Mouse (Mus musculus) forebrain, embryonic 10.5 days (tissue): ENCODE results near the gene Jak1. TPM values are rescaled to one million over a fixed set of nuclear protein-coding genes. Genes with fewer than 3 reads are reported as not detected.

Experiments
- DNase-seq: peaks from one replicate; pipeline ENCODE4 v3.0.0-alpha.2; 2017; ENCODE audit warnings: low spot score; ENCODE audit errors: extremely low spot score
- H3K27ac ChIP-seq: fragments of 300-500 bp; sonication (generic); 2 replicates; pipeline ENCODE4 v1.5.1; 2016; ENCODE audit warnings: mild to moderate bottlenecking
- H3K27me3 ChIP-seq: fragments of 300-500 bp; sonication (generic); 2 replicates; pipeline ENCODE4 v1.6.1; 2016; ENCODE audit warnings: mild to moderate bottlenecking; ENCODE audit not compliant: poor library complexity, severe bottlenecking
- H3K36me3 ChIP-seq: fragments of 300-500 bp; sonication (generic); replicated peaks from 2 replicates; pipeline ENCODE4 v1.6.1; 2016; ENCODE audit warnings: mild to moderate bottlenecking, moderate library complexity
- H3K4me1 ChIP-seq: fragments of 300-500 bp; sonication (generic); 2 replicates; pipeline ENCODE4 v1.6.1; 2016
- H3K4me3 ChIP-seq: fragments of 300-500 bp; sonication (generic); 2 replicates; pipeline ENCODE4 v1.5.1; 2016; ENCODE audit warnings: mild to moderate bottlenecking, moderate library complexity
- H3K9me3 ChIP-seq: fragments of 300-500 bp; sonication (generic); 2 replicates; pipeline ENCODE4 v1.6.1; 2016; ENCODE audit warnings: mild to moderate bottlenecking, moderate library complexity
- WGBS: fragments of 180-500 bp; shearing (Covaris S2); methylation state at CpG from one replicate; pipeline ENCODE4 v1.1.7; 2016; 5-methylcytosine and 5-hydroxymethylcytosine counted together
- polyA plus RNA-seq: library from polyadenylated mRNA; unstranded; fragments of >200 nt; fragmentation: Nextera tagmentation; extraction: Ambion mirVana; gene quantifications from 2 replicates; pipeline ENCODE4 v1.2.1, GENCODE M21; 2016

The Jak1 gene
- polyA plus RNA-seq, 1 experiment from 2014 or later = 42.4 TPM

GRCm38 (mm10) chr4:101192241-101192976, 72.7 kb downstream of the Jak1 start:
- Histone ChIP-seq H3K27me3 (no peaks in the 10 kb centered on the region), H3K27ac (no peak overlapping the region), H3K4me1 (no peaks in the 10 kb centered on the region), H3K4me3 (no peak overlapping the region), H3K36me3 (0 out of 2 replicates have a peak, but pooled peaks cover 2% of the 10 kb centered on the region), H3K9me3 (no peaks in the 10 kb centered on the region)
- no peak for DNase-seq
- WGBS = 90% methylated on average over 5 of the region's 5 CpGs

GRCm38 (mm10) chr4:101187381-101187780, 77.7 kb downstream of the Jak1 start:
- H3K4me1 ChIP-seq = no peaks in the 10 kb centered on the region
- H3K9me3 ChIP-seq = no peaks in the 10 kb centered on the region
- H3K27me3 ChIP-seq = no peaks in the 10 kb centered on the region
- peaks cover 8% of the 10 kb centered on the region; the same call in 1 of the 2 replicates for H3K36me3 ChIP-seq
- 92% methylated on average over 4 of the region's 4 CpGs for WGBS
- DNase-seq = no peak
- H3K4me3 ChIP-seq = no peak overlapping the region
- H3K27ac ChIP-seq = no peak overlapping the region

GRCm38 (mm10) chr4:101186591-101186990, 78.5 kb downstream of the Jak1 start:
- 94% methylated on average over 5 of the region's 5 CpGs for WGBS
- Histone ChIP-seq H3K36me3 (peaks cover 11% of the 10 kb centered on the region; the same call in 1 of the 2 replicates), H3K4me3 (no peak overlapping the region), H3K27ac (no peak overlapping the region), H3K4me1 (no peaks in the 10 kb centered on the region), H3K27me3 (no peaks in the 10 kb centered on the region), H3K9me3 (no peaks in the 10 kb centered on the region)
- no peak for DNase-seq

- H3K9me3 ChIP-seq = no peaks in the 10 kb centered on the region
- 73% methylated on average over 3 of the region's 3 CpGs for WGBS
- peaks cover 9% of the 10 kb centered on the region for H3K4me1 ChIP-seq
- H3K27ac ChIP-seq = no peak overlapping the region
- H3K4me3 ChIP-seq = no peak overlapping the region
- no peaks in the 10 kb centered on the region for H3K27me3 ChIP-seq
- DNase-seq = no peak
- peaks cover 10% of the 10 kb centered on the region; the same call in 1 of the 2 replicates for H3K36me3 ChIP-seq
Measured at GRCm38 (mm10) chr4:101185216-101185615, 79.9 kb downstream of the Jak1 start.

- Histone ChIP-seq H3K9me3 (no peaks in the 10 kb centered on the region), H3K27ac (no peak overlapping the region), H3K27me3 (no peaks in the 10 kb centered on the region), H3K36me3 (peaks cover 15% of the 10 kb centered on the region), H3K4me3 (no peak overlapping the region), H3K4me1 (peaks cover 15% of the 10 kb centered on the region)
- no peak for DNase-seq
- WGBS = 82% methylated on average over 8 of the region's 9 CpGs
Measured at GRCm38 (mm10) chr4:101182603-101183011, 82.5 kb downstream of the Jak1 start.

DNA sequence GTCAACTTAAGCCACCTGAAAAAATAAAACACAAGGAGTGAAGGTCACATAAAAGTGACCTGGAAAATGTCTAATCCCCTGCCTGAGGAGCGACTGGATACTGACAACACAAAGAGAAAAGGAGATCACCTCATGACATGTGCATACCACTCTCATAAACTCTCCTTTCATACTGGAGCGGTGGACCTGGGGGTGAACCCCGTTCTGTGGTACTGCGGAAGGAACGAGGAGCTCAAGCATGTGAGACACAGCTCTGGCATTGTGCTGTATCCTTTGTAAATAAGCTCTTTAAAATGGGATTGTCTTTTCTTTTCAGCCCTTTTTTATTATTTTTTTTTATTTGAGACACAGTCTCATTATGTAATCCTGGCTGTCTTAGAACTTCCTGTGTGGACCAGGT, 84.4 kb downstream of the Jak1 start:
- Histone ChIP-seq H3K9me3 (no peaks in the 10 kb centered on the region), H3K4me1 (peaks cover 15% of the 10 kb centered on the region), H3K4me3 (no peak overlapping the region), H3K27me3 (no peaks in the 10 kb centered on the region), H3K27ac (no peak overlapping the region; the same call in 1 of the 2 replicates), H3K36me3 (peaks cover 19% of the 10 kb centered on the region)
- 53% methylated on average over 5 of the region's 5 CpGs for WGBS
- DNase-seq = no peak

GRCm38 (mm10) chr4:101179836-101180235, 85.2 kb downstream of the Jak1 start:
- Histone ChIP-seq H3K4me1 (peaks cover 15% of the 10 kb centered on the region), H3K27me3 (no peaks in the 10 kb centered on the region), H3K9me3 (no peaks in the 10 kb centered on the region), H3K4me3 (no peak overlapping the region), H3K27ac (no peak overlapping the region), H3K36me3 (peaks cover 21% of the 10 kb centered on the region)
- DNase-seq = no peak
- 78% methylated on average over 6 of the region's 6 CpGs for WGBS

DNA sequence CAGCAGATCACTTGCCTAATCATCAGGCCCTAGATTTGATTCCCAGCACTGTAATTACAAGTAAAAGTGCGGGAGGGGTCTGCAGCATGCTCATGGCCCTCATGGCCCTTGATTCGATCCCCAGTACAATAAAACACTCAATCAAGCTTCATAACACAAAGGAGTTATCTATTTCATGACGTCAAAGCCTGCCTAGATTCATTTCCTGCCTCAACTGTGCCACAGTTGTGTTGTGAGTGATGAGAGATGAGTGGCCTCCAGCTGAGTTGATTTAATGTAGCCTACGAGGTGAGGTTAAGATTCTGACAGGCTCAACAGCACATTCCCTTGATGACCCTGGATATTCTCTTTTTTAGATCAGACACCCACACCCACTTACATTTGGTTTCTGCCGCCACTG, 86.0 kb downstream of the Jak1 start:
- Histone ChIP-seq H3K4me3 (no peak overlapping the region), H3K9me3 (no peaks in the 10 kb centered on the region), H3K4me1 (peaks cover 15% of the 10 kb centered on the region), H3K36me3 (peaks cover 24% of the 10 kb centered on the region), H3K27me3 (no peaks in the 10 kb centered on the region), H3K27ac (no peak overlapping the region)
- 85% methylated on average over 5 of the region's 5 CpGs for WGBS
- DNase-seq = no peak

DNA sequence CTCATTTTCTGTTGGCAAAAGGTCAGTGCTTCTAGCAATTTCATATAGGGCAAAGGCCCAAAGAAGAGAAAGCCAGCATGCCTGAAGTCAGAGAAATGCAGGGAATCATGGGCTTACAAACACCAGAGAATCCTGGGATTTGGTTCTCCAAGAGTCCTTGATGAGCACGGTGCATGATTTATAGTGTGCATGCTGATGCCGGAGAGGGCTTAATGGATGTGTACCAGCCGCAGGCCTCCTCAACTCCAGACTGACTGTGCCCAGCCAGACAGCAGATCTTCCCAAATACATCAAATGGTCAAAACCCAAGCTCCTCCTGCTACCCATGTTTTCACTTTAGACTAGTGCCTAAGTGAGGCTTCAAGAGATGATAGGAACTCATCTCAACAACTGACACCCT, 87.3 kb downstream of the Jak1 start:
- no peak for DNase-seq
- H3K27me3 ChIP-seq = no peaks in the 10 kb centered on the region
- no peak overlapping the region for H3K27ac ChIP-seq
- peaks cover 29% of the 10 kb centered on the region for H3K36me3 ChIP-seq
- no peak overlapping the region for H3K4me3 ChIP-seq
- peaks cover 15% of the 10 kb centered on the region for H3K4me1 ChIP-seq
- 94% methylated on average over 3 of the region's 3 CpGs for WGBS
- H3K9me3 ChIP-seq = no peaks in the 10 kb centered on the region

GRCm38 (mm10) chr4:101176123-101176522, 89.0 kb downstream of the Jak1 start:
- no peak for DNase-seq
- no peaks in the 10 kb centered on the region for H3K9me3 ChIP-seq
- H3K36me3 ChIP-seq = peaks cover 28% of the 10 kb centered on the region
- H3K4me1 ChIP-seq = peaks cover 15% of the 10 kb centered on the region
- WGBS = 89% methylated on average over 6 of the region's 6 CpGs
- H3K27ac ChIP-seq = no peak overlapping the region
- no peak overlapping the region for H3K4me3 ChIP-seq
- H3K27me3 ChIP-seq = no peaks in the 10 kb centered on the region

GRCm38 (mm10) chr4:101174916-101175625, 90.0 kb downstream of the Jak1 start:
- Histone ChIP-seq H3K27me3 (no peaks in the 10 kb centered on the region), H3K4me1 (peaks cover 4% of the 10 kb centered on the region), H3K4me3 (no peak overlapping the region), H3K36me3 (peaks cover 32% of the 10 kb centered on the region), H3K9me3 (no peaks in the 10 kb centered on the region), H3K27ac (no peak overlapping the region)
- whole genome bisulfite sequencing = 80% methylated on average over 10 of the region's 10 CpGs
- DNase-seq = no peak

- 88% methylated on average over 2 of the region's 2 CpGs for WGBS
- H3K27me3 ChIP-seq = no peaks in the 10 kb centered on the region
Measured at GRCm38 (mm10) chr4:101172738-101173137, 92.3 kb downstream of the Jak1 start.

GRCm38 (mm10) chr4:101168189-101168778, 96.8 kb downstream of the Jak1 start:
- no peaks in the 10 kb centered on the region for H3K4me1 ChIP-seq
- H3K36me3 ChIP-seq = peaks cover 23% of the 10 kb centered on the region
- H3K27me3 ChIP-seq = no peaks in the 10 kb centered on the region
- H3K4me3 ChIP-seq = no peak overlapping the region
- no peak overlapping the region for H3K27ac ChIP-seq
- no peak for DNase-seq
- no peaks in the 10 kb centered on the region for H3K9me3 ChIP-seq
- 59% methylated on average over 6 of the region's 6 CpGs for WGBS

More at GRCm38 (mm10) chr4:101172738-101173137, 92.3 kb downstream of the Jak1 start:
- H3K27ac ChIP-seq = no peak overlapping the region
- H3K9me3 ChIP-seq = no peaks in the 10 kb centered on the region
- no peaks in the 10 kb centered on the region for H3K4me1 ChIP-seq
- DNase-seq = no peak
- no peak overlapping the region for H3K4me3 ChIP-seq
- H3K36me3 ChIP-seq = peaks cover 27% of the 10 kb centered on the region
